Mouse (Mus musculus): ENCODE results near the gene Tcf7l2.

Gene Tcf7l2

GRCm38 (mm10) chr19:55794194-55794945 lies 52.8 kb downstream of the Tcf7l2 start:
- DNase-seq (ENCODE audit: low spot score) = no peak

GRCm38 (mm10) chr19:55794946-55795340 lies 53.3 kb downstream of the Tcf7l2 start:
- DNase-seq (ENCODE audit: low spot score) = no peak

- DNase-seq (ENCODE audit: low spot score) = no peak
Measured at GRCm38 (mm10) chr19:55795349-55795748, 53.7 kb downstream of the Tcf7l2 start.

- DNase-seq (ENCODE audit: low spot score) = no peak
Measured at GRCm38 (mm10) chr19:55797834-55798233, 56.2 kb downstream of the Tcf7l2 start.

GRCm38 (mm10) chr19:55799411-55799810 lies 57.8 kb downstream of the Tcf7l2 start:
- no peak for DNase-seq (ENCODE audit: low spot score)

GRCm38 (mm10) chr19:55800059-55800458 lies 58.4 kb downstream of the Tcf7l2 start:
- no peak for DNase-seq (ENCODE audit: low spot score)

GRCm38 (mm10) chr19:55803121-55803520 lies 61.5 kb downstream of the Tcf7l2 start:
- DNase-seq (ENCODE audit: low spot score) = no peak

- DNase-seq (ENCODE audit: low spot score) = no peak
Measured at GRCm38 (mm10) chr19:55803797-55804196, 62.2 kb downstream of the Tcf7l2 start.

GRCm38 (mm10) chr19:55804795-55805194 lies 63.2 kb downstream of the Tcf7l2 start:
- DNase-seq (ENCODE audit: low spot score) = no peak

GRCm38 (mm10) chr19:55806434-55807193 lies 65.0 kb downstream of the Tcf7l2 start:
- DNase-seq (ENCODE audit: low spot score) = peak; percentile 40

- peak; percentile 57 for DNase-seq (ENCODE audit: low spot score)
Measured at GRCm38 (mm10) chr19:55807194-55808053, 65.8 kb downstream of the Tcf7l2 start.

- no peak for DNase-seq (ENCODE audit: low spot score)
Measured at GRCm38 (mm10) chr19:55808304-55808703, 66.7 kb downstream of the Tcf7l2 start.

- DNase-seq (ENCODE audit: low spot score) = no peak
Measured at GRCm38 (mm10) chr19:55809539-55809938, 67.9 kb downstream of the Tcf7l2 start.

GRCm38 (mm10) chr19:55812236-55812635 lies 70.6 kb downstream of the Tcf7l2 start:
- DNase-seq (ENCODE audit: low spot score) = no peak

GRCm38 (mm10) chr19:55815010-55815790 lies 73.6 kb downstream of the Tcf7l2 start:
- peak; percentile 84 for DNase-seq (ENCODE audit: low spot score)

- DNase-seq (ENCODE audit: low spot score) = no peak
Measured at GRCm38 (mm10) chr19:55816974-55817373, 75.4 kb downstream of the Tcf7l2 start.

GRCm38 (mm10) chr19:55820202-55820601 lies 78.6 kb downstream of the Tcf7l2 start:
- DNase-seq (ENCODE audit: low spot score) = no peak

- DNase-seq (ENCODE audit: low spot score) = no peak
Measured at GRCm38 (mm10) chr19:55825001-55825827, 83.6 kb downstream of the Tcf7l2 start.

- DNase-seq (ENCODE audit: low spot score) = no peak
Measured at GRCm38 (mm10) chr19:55825951-55826507, 84.4 kb downstream of the Tcf7l2 start.

- no peak for DNase-seq (ENCODE audit: low spot score)
Measured at GRCm38 (mm10) chr19:55827613-55828259, 86.1 kb downstream of the Tcf7l2 start.

Data from embryo, embryonic 10.5 days (tissue).